Mouse (Mus musculus) CH12.LX (cell line): ENCODE data around the gene 0610030E20Rik.

ENCODE experiments used
- EP300 ChIP-seq: IDR thresholded peaks from 2 replicates; pipeline ENCODE4 v1.6.1; 2011; ENCODE audit warnings: low read length, improper control_type of control experiment
- IRF4 ChIP-seq: IDR thresholded peaks from 2 replicates; pipeline ENCODE4 v1.6.1; 2014; ENCODE audit warnings: low read depth, mild to moderate bottlenecking, inconsistent platforms, low read length, improper control_type of control experiment
- KAT2A ChIP-seq: IDR thresholded peaks from 2 replicates; pipeline ENCODE4 v1.6.1; 2012; ENCODE audit warnings: low read length, improper control_type of control experiment, inconsistent platforms; ENCODE audit not compliant: insufficient replicate concordance
- MXI1 ChIP-seq: IDR thresholded peaks from 2 replicates; pipeline ENCODE4 v1.6.1; 2011; ENCODE audit warnings: mild to moderate bottlenecking, low read depth, low read length, improper control_type of control experiment
- POLR2A ChIP-seq: IDR thresholded peaks from 2 replicates; pipeline ENCODE4 v1.6.1; 2011; ENCODE audit warnings: low read depth, mild to moderate bottlenecking, improper control_type of control experiment, low read length
- UBTF ChIP-seq: IDR thresholded peaks from 2 replicates; pipeline ENCODE4 v1.6.1; 2012; ENCODE audit warnings: low read depth, mild to moderate bottlenecking, inconsistent platforms, low read length, improper control_type of control experiment, moderate library complexity

GRCm38 (mm10) chr6:72371571-72371970 lies 24.5 kb downstream of the 0610030E20Rik start:
- TF ChIP-seq EP300 (no peak), KAT2A (no peak), UBTF (no peak), POLR2A (no peak), MXI1 (no peak), IRF4 (no peak)
